ENCODE assay signal across 11 mouse cellular contexts in the genomic region with DNA sequence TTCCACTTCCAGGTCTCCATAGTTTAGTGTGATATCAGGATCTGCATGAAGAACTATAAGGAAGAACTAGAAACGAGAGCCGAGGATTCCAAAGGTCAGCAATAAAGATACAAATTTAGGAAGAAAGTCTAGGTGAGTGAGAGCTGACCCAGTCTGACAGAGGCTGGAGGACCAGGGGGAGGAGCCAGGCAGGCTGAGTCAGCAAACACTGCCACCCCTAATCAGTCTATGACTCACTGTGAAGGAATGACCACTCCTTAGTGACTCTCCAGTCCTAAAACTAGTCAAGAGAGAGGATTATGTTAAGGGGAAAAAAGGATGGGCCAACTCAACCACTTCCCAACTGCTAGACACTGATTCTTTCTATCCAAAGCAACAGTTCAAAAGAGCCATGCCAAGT. TPM values are rescaled to one million over a fixed set of nuclear protein-coding genes. Genes with fewer than 3 reads are reported as not detected.
A peak's percentile ranks its signal among the peaks of the same experiment; 100 is the strongest.
DNase-seq lines count a peak whose midpoint lies in the region; ATAC-seq and TF ChIP-seq lines count a peak whose summit lies in the region.
"Had no signal": no experiment of that assay in that cellular context is flagged by ENCODE, and none has a peak within 500 bp of the region (broad histone marks: within the 10 kb centered on the region; RNA-seq: fewer than 3 reads in every experiment).

No protein-coding gene starts in this region.

- no peaks in the 10 kb centered on the region for H3K9me3 ChIP-seq in ES-E14 (ENCODE audit: control insufficient read depth, insufficient read depth, low read depth, low read length)
- H3K9me3 ChIP-seq in hindbrain, embryonic 13.5 days: no peaks in the 10 kb centered on the region
- H3K9me3 ChIP-seq: heart, embryonic 13.5 days had no signal

- WGBS in hindbrain, embryonic 13.5 days: 95% methylated on average over 2 of the region's 2 CpGs

- ATAC-seq in hindbrain, embryonic 13.5 days (ENCODE audit: low FRiP score): no peak
- ATAC-seq: CD4-positive, CD25-positive, alpha-beta regulatory T cell, adult 4 months had no signal

- intact Hi-C loops in heart, postnatal 36 days (cut with DNase I): no loop called here
- intact Hi-C loops in heart, postnatal 25 days (cut with DNase I): loop anchor here (5.0 kb wide), 1 partner anchor 33 kb away; no protein-coding TSS in a partner anchor

- H3K27me3 ChIP-seq in hindbrain, embryonic 13.5 days: peaks cover under 1% of the 10 kb centered on the region
- H3K27me3 ChIP-seq: heart, embryonic 13.5 days had no signal

- no peaks in the 10 kb centered on the region for H3K4me1 ChIP-seq in ES-E14 (ENCODE audit: control insufficient read depth in 2 of 2, insufficient read depth in 2 of 2, low read length in 2 of 2, poor library complexity in 1 of 2)
- H3K4me1 ChIP-seq in hindbrain, embryonic 13.5 days (replicated peaks): no peaks in the 10 kb centered on the region

- H3K4me3 ChIP-seq in ES-E14 (ENCODE audit: insufficient read depth in 1 of 2, low read depth in 1 of 2, low read length in 2 of 2, poor library complexity in 1 of 2, severe bottlenecking in 1 of 2): no peak overlapping the region
- H3K4me3 ChIP-seq in hindbrain, embryonic 13.5 days: no peak overlapping the region
- H3K4me3 ChIP-seq: heart, embryonic 13.5 days had no signal

- no peak overlapping the region for H3K27ac ChIP-seq in ES-E14 (ENCODE audit: insufficient read depth, low read depth, low read length, poor library complexity, severe bottlenecking)
- H3K27ac ChIP-seq in hindbrain, embryonic 13.5 days: no peak overlapping the region
- H3K27ac ChIP-seq: heart, embryonic 13.5 days had no signal

- in situ Hi-C loops in ES-E14 (cut with MboI; ENCODE audit: low sequenced_read_pairs in 2 of 2, unreplicated experiment in 2 of 2): no loop called here

- no peak overlapping the region for H3K4me2 ChIP-seq in hindbrain, embryonic 13.5 days
- H3K4me2 ChIP-seq: heart, embryonic 13.5 days had no signal

- peak; percentile 53 to 54 for DNase-seq in heart, adult 18-20 months
- DNase-seq in heart, postnatal 36 days: no peak
- DNase-seq in ES-E14 (ENCODE audit: low read depth, low spot score): no peak
- peak; percentile 3 for DNase-seq in heart, postnatal 25 days (ENCODE audit: low spot score)
- peak; percentile 76 for DNase-seq in lung, postnatal 25 days (ENCODE audit: low spot score)
- DNase-seq in thymus, postnatal 14 days: no peak
- no peak for DNase-seq in cerebellum, adult 8-10 months
- DNase-seq: midbrain, embryonic 14.5 days had no signal

- no peak overlapping the region for H3K9ac ChIP-seq in ES-E14 (ENCODE audit: insufficient read depth, low read depth, low read length, poor library complexity, severe bottlenecking)
- no peak overlapping the region for H3K9ac ChIP-seq in hindbrain, embryonic 13.5 days
- H3K9ac ChIP-seq: heart, embryonic 13.5 days had no signal

- no peaks in the 10 kb centered on the region for H3K36me3 ChIP-seq in ES-E14 (ENCODE audit: control insufficient read depth, insufficient read depth, low read length, poor library complexity, severe bottlenecking)
- H3K36me3 ChIP-seq in hindbrain, embryonic 13.5 days: no peaks in the 10 kb centered on the region
- H3K36me3 ChIP-seq: heart, embryonic 13.5 days had no signal

TF ChIP-seq in ES-E14, 5 proteins besides CTCF, POLR2A, EP300 and RAD21:
- TF ChIP-seq ZNF384 (IDR thresholded peaks at IDR 0.05; ENCODE audit: low read depth, low read length) (no peak), MAFK (IDR thresholded peaks at IDR 0.05; ENCODE audit: insufficient read depth, low read depth, low read length) (peak; percentile 93)
TF ChIP-seq in ES-E14: peak in this region for 1.

RNA-seq across cellular contexts. Expression of gene Glt28d2, which starts 6.6 kb away (rescaled TPM):
- total RNA-seq in heart, adult 18-20 months (2021): 1 to 10 TPM; 8.1 to 8.6 TPM
- 1 to 10 TPM; 4.1 to 4.7 TPM for total RNA-seq in heart, postnatal 36 days (2021)
- 0.18 and 0.21 TPM in 2 replicates for total RNA-seq in ES-E14 (2012; rRNA removed)
- 1 to 10 TPM; 3.9 to 5.0 TPM for total RNA-seq in heart, postnatal 25 days (2021)
- 0.10 and 0.23 TPM in 2 replicates for polyA plus RNA-seq in hindbrain, embryonic 13.5 days (2015; fragmentation: Nextera tagmentation; extraction: Ambion mirVana)

RNA-seq across cellular contexts. Expression of gene Gm37240, which starts 6.6 kb away (rescaled TPM):
- 10 to 100 TPM; 30.0 to 39.3 TPM for total RNA-seq in heart, adult 18-20 months (2021)
- total RNA-seq in heart, postnatal 36 days (2021): 10 to 100 TPM; 35.9 to 45.6 TPM
- 0.58 and 1.2 TPM in 2 replicates for total RNA-seq in ES-E14 (2012; rRNA removed)
- total RNA-seq in heart, postnatal 25 days (2021): 10 to 100 TPM; 38.8 to 39.2 TPM
- polyA plus RNA-seq in hindbrain, embryonic 13.5 days (2015; fragmentation: Nextera tagmentation; extraction: Ambion mirVana): 0.08 and 0.26 TPM in 2 replicates

Comparison
In these comparisons a context has a peak if more than half of its experiments do, and no peak if none do; other contexts are left out.
1. DNase-seq: peak in heart, adult 18-20 months (2 of 2), heart, postnatal 25 days (single experiment) and lung, postnatal 25 days (single experiment); none in heart, postnatal 36 days (0 of 2), ES-E14 (single experiment), thymus, postnatal 14 days (single experiment) and cerebellum, adult 8-10 months (single experiment).
2. RNA of gene Gm37240, which starts 6.6 kb away (total RNA-seq): 35.9 to 45.6 TPM in heart, postnatal 36 days, 30.0 to 39.3 TPM in heart, adult 18-20 months and 38.8 to 39.2 TPM in heart, postnatal 25 days; 0.58 to 1.2 TPM in ES-E14; every median in the first group is over 10 times any median in the second.